ENCODE assay signal across 21 mouse cellular contexts in the genomic region with DNA sequence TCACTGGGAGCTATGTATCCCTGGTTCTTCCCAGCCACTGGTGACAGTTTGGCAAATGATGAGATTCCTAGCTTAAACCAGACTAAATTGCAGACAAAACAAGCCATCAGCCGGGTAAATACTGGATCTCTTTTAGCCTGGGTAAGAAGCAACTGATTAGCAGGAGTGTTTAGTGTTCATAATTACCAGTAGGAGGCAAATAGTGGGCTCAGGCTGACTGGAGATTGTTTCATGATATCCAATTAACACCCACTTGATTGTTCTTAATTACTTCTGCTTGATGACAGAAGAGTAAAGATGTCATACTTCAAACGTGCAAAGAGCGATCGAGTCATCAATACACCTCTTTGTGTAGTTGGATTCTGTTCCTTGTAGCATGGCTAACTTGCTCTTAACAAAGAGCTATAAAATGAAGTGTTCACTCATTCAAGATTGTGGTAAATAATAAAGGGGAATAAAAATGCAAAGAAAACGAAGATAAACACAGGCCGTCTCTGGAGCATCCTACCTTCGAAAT.
"Had no signal": no experiment of that assay in that cellular context is flagged by ENCODE, and none has a peak within 500 bp of the region (broad histone marks: within the 10 kb centered on the region; RNA-seq: fewer than 3 reads in every experiment).

No protein-coding gene starts in this region.

- H3K27me3 ChIP-seq: midbrain, embryonic 15.5 days; neural tube, embryonic 12.5 days; neural tube, embryonic 15.5 days had no signal

- H3K4me3 ChIP-seq: left cerebral cortex, adult 2 months; limb, embryonic 12.5 days; limb, embryonic 15.5 days; midbrain, embryonic 12.5 days; midbrain, embryonic 15.5 days; neural tube, embryonic 12.5 days; neural tube, embryonic 15.5 days had no signal

- H3K9ac ChIP-seq: limb, embryonic 12.5 days; limb, embryonic 15.5 days; liver, embryonic 14.5 days; liver, postnatal 0 days; lung, embryonic 14.5 days; midbrain, embryonic 12.5 days; midbrain, embryonic 15.5 days; neural tube, embryonic 12.5 days; neural tube, embryonic 15.5 days had no signal

- H3K9me3 ChIP-seq: limb, embryonic 12.5 days; limb, embryonic 15.5 days; midbrain, embryonic 12.5 days; midbrain, embryonic 15.5 days; neural tube, embryonic 12.5 days; neural tube, embryonic 15.5 days had no signal

- ATAC-seq: liver, postnatal 0 days; lung, postnatal 0 days; midbrain, embryonic 15.5 days had no signal

- H3K27ac ChIP-seq: left cerebral cortex, adult 2 months; limb, embryonic 12.5 days; limb, embryonic 15.5 days; liver, embryonic 14.5 days; macrophage; midbrain, embryonic 12.5 days; midbrain, embryonic 15.5 days; neural tube, embryonic 12.5 days; neural tube, embryonic 15.5 days had no signal

- H3K36me3 ChIP-seq: limb, embryonic 12.5 days; limb, embryonic 15.5 days; midbrain, embryonic 12.5 days; midbrain, embryonic 15.5 days; neural tube, embryonic 12.5 days; neural tube, embryonic 15.5 days had no signal

- DNase-seq: kidney, adult 9 months; kidney, postnatal 14 days; kidney, postnatal 4 days; layer of hippocampus, adult 9-11 months; layer of hippocampus, postnatal 36 days; left cerebral cortex, postnatal 4 days; liver, postnatal 0 days; lung, embryonic 14.5 days; thymus, adult 18-20 months; thymus, postnatal 4 days had no signal

- H3K4me2 ChIP-seq: limb, embryonic 12.5 days; limb, embryonic 15.5 days; liver, embryonic 11.5 days; lung, embryonic 14.5 days; midbrain, embryonic 12.5 days; midbrain, embryonic 15.5 days; neural tube, embryonic 12.5 days; neural tube, embryonic 15.5 days had no signal

- H3K4me1 ChIP-seq: limb, embryonic 15.5 days; midbrain, embryonic 12.5 days; midbrain, embryonic 15.5 days; neural tube, embryonic 12.5 days; neural tube, embryonic 15.5 days had no signal
